Mouse (Mus musculus) ES-E14 (cell line): ENCODE data around the gene Rarb. TPM values are rescaled to one million over a fixed set of nuclear protein-coding genes. Genes with fewer than 3 reads are reported as not detected.

Experiments used
- DNase-seq: peaks from one replicate; pipeline ENCODE4 v3.0.0-alpha.2; 2013; ENCODE audit warnings: low read depth, low spot score
- H3K27ac ChIP-seq: 2 replicates; pipeline ENCODE4 v1.5.1; 2012; ENCODE audit warnings: low read depth, mild to moderate bottlenecking, low read length, moderate library complexity, mixed read lengths; ENCODE audit not compliant: poor library complexity, insufficient read depth, severe bottlenecking
- H3K36me3 ChIP-seq: 2 replicates; pipeline ENCODE4 v1.6.1; 2012; ENCODE audit warnings: mild to moderate bottlenecking, low read length, moderate library complexity, mixed read lengths; ENCODE audit not compliant: control insufficient read depth, poor library complexity, insufficient read depth, severe bottlenecking
- H3K4me1 ChIP-seq, 2 experiments: fragments of 150-350 bp in 1 of 2; sonication (generic) in 1 of 2; 2 replicates each; pipeline ENCODE4 v1.6.1; 2012; ENCODE audit warnings: low read length in 2 of 2, mild to moderate bottlenecking in 1 of 2, mixed read lengths in 1 of 2; ENCODE audit not compliant: control insufficient read depth in 2 of 2, insufficient read depth in 2 of 2, poor library complexity in 1 of 2
- H3K4me3 ChIP-seq, 2 experiments: fragments of 150-350 bp in 1 of 2; sonication (generic) in 1 of 2; 2 replicates each; pipeline ENCODE4 v1.5.1; 2012; ENCODE audit warnings: low read length in 2 of 2, low read depth in 1 of 2, mild to moderate bottlenecking in 1 of 2, mixed read lengths in 1 of 2; ENCODE audit not compliant: insufficient read depth in 1 of 2, poor library complexity in 1 of 2, severe bottlenecking in 1 of 2
- H3K9ac ChIP-seq: 2 replicates; pipeline ENCODE4 v1.6.1; 2012; ENCODE audit warnings: low read depth, mild to moderate bottlenecking, low read length, mixed read lengths; ENCODE audit not compliant: poor library complexity, insufficient read depth, severe bottlenecking
- H3K9me3 ChIP-seq: fragments of 150-350 bp; sonication (generic); 2 replicates; pipeline ENCODE4 v1.6.1; 2012; ENCODE audit warnings: low read depth, mild to moderate bottlenecking, low read length; ENCODE audit not compliant: control insufficient read depth, insufficient read depth
- CHD2 ChIP-seq: IDR thresholded peaks from 2 replicates; pipeline ENCODE4 v1.6.1; 2014; ENCODE audit warnings: mild to moderate bottlenecking, low read depth, low read length, inconsistent platforms
- HCFC1 ChIP-seq: IDR thresholded peaks from 2 replicates; pipeline ENCODE4 v1.6.1; 2012; ENCODE audit warnings: low read length, inconsistent platforms, borderline replicate concordance; ENCODE audit not compliant: insufficient read depth
- MAFK ChIP-seq: IDR thresholded peaks from 2 replicates; pipeline ENCODE4 v1.6.1; 2014; ENCODE audit warnings: mild to moderate bottlenecking, low read depth, low read length, inconsistent platforms; ENCODE audit not compliant: insufficient read depth
- ZC3H11A ChIP-seq: IDR thresholded peaks from 2 replicates; pipeline ENCODE4 v1.6.1; 2012; ENCODE audit warnings: low read depth, mild to moderate bottlenecking, inconsistent platforms, low read length, borderline replicate concordance
- ZNF384 ChIP-seq: IDR thresholded peaks from 2 replicates; pipeline ENCODE4 v1.6.1; 2012; ENCODE audit warnings: low read depth, low read length, inconsistent platforms
- in situ Hi-C, 2 experiments: fragments of 600-800 bp; cut with MboI; formaldehyde crosslinking; loops; one replicate each; pipeline ENCODE4 v1.15.1; 2025; ENCODE audit warnings: low sequenced_read_pairs in 2 of 2, inconsistent platforms in 1 of 2; ENCODE audit not compliant: unreplicated experiment in 2 of 2
- total RNA-seq: library from RNA; depleted of rRNA; stranded (reverse); fragments of 300-350 nt; gene quantifications from 2 replicates; pipeline ENCODE4 v1.2.3, GENCODE M21; 2012

The Rarb gene
- total RNA-seq, 1 experiment = 1.2 TPM

GRCm38 (mm10) chr14:16437386-16437785 lies 381.6 kb downstream of the Rarb start:
- in situ Hi-C loops = no loop called here
- Histone ChIP-seq H3K9ac (no peak overlapping the region), H3K27ac (no peak overlapping the region), H3K36me3 (peaks cover 2% of the 10 kb centered on the region; the same call in 1 of the 2 replicates), H3K9me3 (no peaks in the 10 kb centered on the region), H3K4me1 (no peaks in the 10 kb centered on the region), H3K4me3 (no peak overlapping the region)
- DNase-seq = no peak
- TF ChIP-seq CHD2 (no peak), HCFC1 (no peak), ZNF384 (no peak), ZC3H11A (no peak), MAFK (no peak)

- H3K36me3 ChIP-seq = peaks cover 2% of the 10 kb centered on the region; the same call in 1 of the 2 replicates
- H3K4me3 ChIP-seq = no peak overlapping the region
- no peak for TF ChIP-seq CHD2
- peak; percentile 76 for TF ChIP-seq ZC3H11A
- DNase-seq = peak; percentile 54
- H3K27ac ChIP-seq = no peak overlapping the region; the same call in 1 of the 2 replicates
- H3K4me1 ChIP-seq = no peaks in the 10 kb centered on the region
- no peaks in the 10 kb centered on the region for H3K9me3 ChIP-seq
- no peak overlapping the region for H3K9ac ChIP-seq
- in situ Hi-C loops = no loop called here
Measured at GRCm38 (mm10) chr14:16434396-16435171, 384.4 kb downstream of the Rarb start.

GRCm38 (mm10) chr14:16433206-16433605 lies 385.8 kb downstream of the Rarb start:
- DNase-seq = no peak
- TF ChIP-seq ZNF384 (no peak), HCFC1 (no peak), CHD2 (no peak), ZC3H11A (no peak), MAFK (no peak)
- no peak overlapping the region for H3K9ac ChIP-seq
- H3K9me3 ChIP-seq = no peaks in the 10 kb centered on the region
- no peaks in the 10 kb centered on the region for H3K4me1 ChIP-seq
- no peak overlapping the region for H3K4me3 ChIP-seq
- no peak overlapping the region for H3K27ac ChIP-seq
- in situ Hi-C loops = no loop called here
- H3K36me3 ChIP-seq = peaks cover 2% of the 10 kb centered on the region; the same call in 1 of the 2 replicates

GRCm38 (mm10) chr14:16432550-16432949 lies 386.4 kb downstream of the Rarb start:
- Histone ChIP-seq H3K4me1 (no peaks in the 10 kb centered on the region), H3K9ac (no peak overlapping the region), H3K4me3 (no peak overlapping the region), H3K9me3 (no peaks in the 10 kb centered on the region), H3K27ac (no peak overlapping the region), H3K36me3 (peaks cover 2% of the 10 kb centered on the region; the same call in 1 of the 2 replicates)
- in situ Hi-C loops = no loop called here
- DNase-seq = no peak
- TF ChIP-seq MAFK = no peak
- no peak for TF ChIP-seq HCFC1
- TF ChIP-seq ZC3H11A = no peak
- TF ChIP-seq CHD2 = no peak
